Mouse (Mus musculus) embryonic facial prominence, embryonic 15.5 days (tissue): Measurements from ENCODE around the gene Krt12. TPM values are rescaled to one million over a fixed set of nuclear protein-coding genes. Genes with fewer than 3 reads are reported as not detected.
A peak's percentile ranks its signal among the peaks of the same experiment; 100 is the strongest.

Experiments
- ATAC-seq: fragments of 200-750 bp; cut with Nextera tagmentation; 2 replicates; pipeline ENCODE4 v1.8.0; 2017; ENCODE audit warnings: low read depth, moderate TSS enrichment; ENCODE audit not compliant: insufficient number of reproducible peaks, low FRiP score, low TSS enrichment
- H3K27ac ChIP-seq: fragments of 300-500 bp; sonication (generic); replicated peaks from 2 replicates; pipeline ENCODE4 v1.5.1; 2015; ENCODE audit warnings: mild to moderate bottlenecking, inconsistent platforms
- H3K27me3 ChIP-seq: fragments of 300-500 bp; sonication (generic); 2 replicates; pipeline ENCODE4 v1.6.1; 2015; ENCODE audit warnings: inconsistent platforms
- H3K36me3 ChIP-seq: fragments of 300-500 bp; sonication (generic); 2 replicates; pipeline ENCODE4 v1.6.1; 2015; ENCODE audit warnings: mild to moderate bottlenecking, inconsistent platforms
- H3K4me1 ChIP-seq: fragments of 300-500 bp; sonication (generic); 2 replicates; pipeline ENCODE4 v1.6.1; 2015; ENCODE audit warnings: inconsistent platforms
- H3K4me2 ChIP-seq: fragments of 300-500 bp; sonication (generic); replicated peaks from 2 replicates; pipeline ENCODE4 v1.6.1; 2015; ENCODE audit warnings: mild to moderate bottlenecking, inconsistent platforms
- H3K4me3 ChIP-seq: fragments of 300-500 bp; sonication (generic); replicated peaks from 2 replicates; pipeline ENCODE4 v1.5.1; 2015; ENCODE audit warnings: mild to moderate bottlenecking, inconsistent platforms
- H3K9ac ChIP-seq: fragments of 300-500 bp; sonication (generic); 2 replicates; pipeline ENCODE4 v1.6.1; 2015; ENCODE audit warnings: inconsistent platforms
- H3K9me3 ChIP-seq: fragments of 300-500 bp; sonication (generic); replicated peaks from 2 replicates; pipeline ENCODE4 v1.6.1; 2016; ENCODE audit warnings: inconsistent platforms
- WGBS: fragments of 180-500 bp; shearing (Covaris S2); methylation state at CpG from one replicate; pipeline ENCODE4 v1.1.7; 2015; 5-methylcytosine and 5-hydroxymethylcytosine counted together
- polyA plus RNA-seq: library from polyadenylated mRNA; unstranded; fragments of >200 nt; fragmentation: Nextera tagmentation; extraction: Ambion mirVana; gene quantifications from 2 replicates; pipeline ENCODE4 v1.2.1, GENCODE M21; 2015

Krt12 gene
- 0.24 and 0.88 TPM in 2 replicates for polyA plus RNA-seq

GRCm38 (mm10) chr11:99422159-99422558 lies at the start of gene Krt12:
Gene Krt12 (minus strand): TSS chr11:99422259.
- ATAC-seq = no peak
- Histone ChIP-seq H3K9me3 (no peaks in the 10 kb centered on the region), H3K27me3 (no peaks in the 10 kb centered on the region), H3K27ac (no peak within 1 kb of the TSS), H3K4me2 (no peak within 1 kb of the TSS), H3K9ac (no peak within 1 kb of the TSS), H3K4me1 (no peaks in the 10 kb centered on the region), H3K4me3 (no peak within 1 kb of the TSS), H3K36me3 (no peaks in the 10 kb centered on the region)
- 87% methylated on average over 10 of the region's 10 CpGs for WGBS

GRCm38 (mm10) chr11:99469228-99469627 lies 47.2 kb upstream of the Krt12 start:
- Histone ChIP-seq H3K27ac (no peak overlapping the region), H3K27me3 (no peaks in the 10 kb centered on the region), H3K36me3 (no peaks in the 10 kb centered on the region), H3K9ac (no peak overlapping the region), H3K4me2 (no peak overlapping the region), H3K4me3 (no peak overlapping the region), H3K4me1 (no peaks in the 10 kb centered on the region), H3K9me3 (no peaks in the 10 kb centered on the region)
- 87% methylated on average over 4 of the region's 4 CpGs for WGBS
- no peak for ATAC-seq

- H3K4me3 ChIP-seq = no peak overlapping the region
- H3K4me1 ChIP-seq = no peaks in the 10 kb centered on the region
- no peaks in the 10 kb centered on the region for H3K36me3 ChIP-seq
- H3K27ac ChIP-seq = peak overlapping the region; percentile 34; the same call in 1 of the 2 replicates
- no peaks in the 10 kb centered on the region for H3K9me3 ChIP-seq
- no peaks in the 10 kb centered on the region for H3K27me3 ChIP-seq
- H3K9ac ChIP-seq = no peak overlapping the region
- 66% methylated on average over 11 of the region's 11 CpGs for WGBS
- no peak overlapping the region for H3K4me2 ChIP-seq
- ATAC-seq = no peak
Observed at GRCm38 (mm10) chr11:99468566-99468965, 46.5 kb upstream of the Krt12 start.

GRCm38 (mm10) chr11:99466316-99466715 lies 44.3 kb upstream of the Krt12 start:
- Histone ChIP-seq H3K4me3 (no peak overlapping the region), H3K9me3 (no peaks in the 10 kb centered on the region), H3K9ac (no peak overlapping the region), H3K36me3 (no peaks in the 10 kb centered on the region), H3K4me2 (no peak overlapping the region), H3K27ac (0 out of 2 replicates have a peak overlapping the region, but pooled peaks have one; percentile 28), H3K4me1 (no peaks in the 10 kb centered on the region), H3K27me3 (no peaks in the 10 kb centered on the region)
- no peak for ATAC-seq
- WGBS = 21% methylated on average over 7 of the region's 7 CpGs

- Histone ChIP-seq H3K36me3 (no peaks in the 10 kb centered on the region), H3K9me3 (no peaks in the 10 kb centered on the region), H3K27me3 (no peaks in the 10 kb centered on the region), H3K9ac (no peak overlapping the region), H3K4me3 (no peak overlapping the region), H3K27ac (no peak overlapping the region), H3K4me2 (no peak overlapping the region), H3K4me1 (no peaks in the 10 kb centered on the region)
- 2% methylated on average over 5 of the region's 5 CpGs for WGBS
- ATAC-seq = no peak
Observed at GRCm38 (mm10) chr11:99464836-99465235, 42.8 kb upstream of the Krt12 start.

- 9% methylated on average over 8 of the region's 8 CpGs for WGBS
- no peaks in the 10 kb centered on the region for H3K4me1 ChIP-seq
- no peaks in the 10 kb centered on the region for H3K36me3 ChIP-seq
- H3K4me2 ChIP-seq = no peak overlapping the region
- H3K27ac ChIP-seq = no peak overlapping the region
- H3K9ac ChIP-seq = no peak overlapping the region
- no peak overlapping the region for H3K4me3 ChIP-seq
- H3K27me3 ChIP-seq = no peaks in the 10 kb centered on the region
- H3K9me3 ChIP-seq = no peaks in the 10 kb centered on the region
- no peak for ATAC-seq
Observed at GRCm38 (mm10) chr11:99463155-99463554, 41.1 kb upstream of the Krt12 start.

- Histone ChIP-seq H3K9ac (no peak overlapping the region), H3K27me3 (no peaks in the 10 kb centered on the region), H3K27ac (no peak overlapping the region), H3K36me3 (no peaks in the 10 kb centered on the region), H3K4me1 (no peaks in the 10 kb centered on the region), H3K4me3 (no peak overlapping the region), H3K9me3 (no peaks in the 10 kb centered on the region), H3K4me2 (no peak overlapping the region)
- ATAC-seq = no peak
- WGBS = 71% methylated on average over 7 of the region's 7 CpGs
Observed at GRCm38 (mm10) chr11:99461736-99462135, 39.7 kb upstream of the Krt12 start.

- Histone ChIP-seq H3K27ac (no peak overlapping the region), H3K9ac (no peak overlapping the region), H3K4me2 (no peak overlapping the region), H3K9me3 (no peaks in the 10 kb centered on the region), H3K4me1 (no peaks in the 10 kb centered on the region), H3K36me3 (no peaks in the 10 kb centered on the region), H3K4me3 (no peak overlapping the region), H3K27me3 (no peaks in the 10 kb centered on the region)
- 52% methylated on average over 7 of the region's 7 CpGs for WGBS
- ATAC-seq = no peak
Observed at GRCm38 (mm10) chr11:99458887-99459286, 36.8 kb upstream of the Krt12 start.

DNA sequence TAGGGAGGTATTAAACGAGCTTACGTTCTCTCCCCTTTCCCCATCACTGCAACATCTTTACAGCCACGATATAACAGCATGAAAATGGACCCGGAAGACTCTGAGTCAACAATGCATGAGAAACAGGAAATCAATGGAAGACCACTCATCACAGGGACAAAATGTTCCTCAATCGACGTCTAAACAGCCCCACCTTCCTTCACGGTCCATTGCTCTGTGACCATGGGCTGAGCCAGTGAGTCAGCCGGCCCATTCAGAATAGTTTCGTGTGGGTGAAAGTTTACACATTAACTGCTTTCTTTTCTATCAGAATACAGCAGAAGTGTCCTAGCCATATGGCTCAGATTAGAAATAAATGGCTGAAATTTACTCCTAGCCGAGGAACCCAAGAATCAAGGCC lies 32.7 kb upstream of the Krt12 start:
- no peaks in the 10 kb centered on the region for H3K9me3 ChIP-seq
- H3K9ac ChIP-seq = no peak overlapping the region
- no peaks in the 10 kb centered on the region for H3K27me3 ChIP-seq
- no peak overlapping the region for H3K4me3 ChIP-seq
- no peak for ATAC-seq
- no peak overlapping the region for H3K4me2 ChIP-seq
- H3K36me3 ChIP-seq = no peaks in the 10 kb centered on the region
- H3K4me1 ChIP-seq = no peaks in the 10 kb centered on the region
- 74% methylated on average over 10 of the region's 10 CpGs for WGBS
- no peak overlapping the region for H3K27ac ChIP-seq

GRCm38 (mm10) chr11:99454044-99454443 lies 32.0 kb upstream of the Krt12 start:
- Histone ChIP-seq H3K4me1 (no peaks in the 10 kb centered on the region), H3K4me3 (no peak overlapping the region), H3K9me3 (no peaks in the 10 kb centered on the region), H3K27me3 (no peaks in the 10 kb centered on the region), H3K4me2 (no peak overlapping the region), H3K27ac (no peak overlapping the region), H3K36me3 (no peaks in the 10 kb centered on the region), H3K9ac (no peak overlapping the region)
- WGBS = 77% methylated on average over 4 of the region's 4 CpGs
- ATAC-seq = no peak

GRCm38 (mm10) chr11:99448769-99449168 lies 26.7 kb upstream of the Krt12 start:
- no peaks in the 10 kb centered on the region for H3K27me3 ChIP-seq
- no peak overlapping the region for H3K4me3 ChIP-seq
- H3K9me3 ChIP-seq = no peaks in the 10 kb centered on the region
- no peaks in the 10 kb centered on the region for H3K36me3 ChIP-seq
- ATAC-seq = no peak
- no peak overlapping the region for H3K4me2 ChIP-seq
- H3K4me1 ChIP-seq = no peaks in the 10 kb centered on the region
- 50% methylated on average over 2 of the region's 2 CpGs for WGBS
- H3K9ac ChIP-seq = no peak overlapping the region
- H3K27ac ChIP-seq = no peak overlapping the region

DNA sequence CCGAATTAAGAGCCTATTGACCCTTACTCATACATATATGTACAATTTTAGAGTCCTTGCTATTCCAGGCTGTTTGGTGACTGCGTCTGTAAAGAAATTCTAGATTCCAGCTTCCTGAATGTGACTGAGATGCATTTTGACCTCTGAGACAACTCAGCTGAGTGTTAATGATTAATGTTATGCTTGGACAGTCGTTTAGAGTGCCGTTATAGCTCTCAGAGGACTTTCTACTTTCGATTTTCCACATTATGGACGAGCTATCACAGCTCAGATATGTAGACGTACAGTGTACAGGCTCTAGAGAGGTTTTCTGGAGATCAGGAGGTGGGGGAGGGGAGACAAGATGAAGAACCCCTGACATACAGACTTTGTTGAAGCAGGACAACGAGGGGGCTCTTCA lies 19.2 kb upstream of the Krt12 start:
- no peak overlapping the region for H3K4me2 ChIP-seq
- no peak overlapping the region for H3K4me3 ChIP-seq
- H3K9me3 ChIP-seq = no peaks in the 10 kb centered on the region
- H3K4me1 ChIP-seq = peaks cover 6% of the 10 kb centered on the region; the same call in 1 of the 2 replicates
- no peak overlapping the region for H3K9ac ChIP-seq
- WGBS = 63% methylated on average over 8 of the region's 8 CpGs
- no peak for ATAC-seq
- no peaks in the 10 kb centered on the region for H3K36me3 ChIP-seq
- no peak overlapping the region for H3K27ac ChIP-seq
- H3K27me3 ChIP-seq = no peaks in the 10 kb centered on the region
